Mouse (Mus musculus): ENCODE measurements around the gene Jmjd1c.
"Not testable (repeated sequence)": the region's sequence is repeated elsewhere in the genome, so short reads cannot be mapped to it uniquely, and the experiment has no call there.

Jmjd1c gene

DNA sequence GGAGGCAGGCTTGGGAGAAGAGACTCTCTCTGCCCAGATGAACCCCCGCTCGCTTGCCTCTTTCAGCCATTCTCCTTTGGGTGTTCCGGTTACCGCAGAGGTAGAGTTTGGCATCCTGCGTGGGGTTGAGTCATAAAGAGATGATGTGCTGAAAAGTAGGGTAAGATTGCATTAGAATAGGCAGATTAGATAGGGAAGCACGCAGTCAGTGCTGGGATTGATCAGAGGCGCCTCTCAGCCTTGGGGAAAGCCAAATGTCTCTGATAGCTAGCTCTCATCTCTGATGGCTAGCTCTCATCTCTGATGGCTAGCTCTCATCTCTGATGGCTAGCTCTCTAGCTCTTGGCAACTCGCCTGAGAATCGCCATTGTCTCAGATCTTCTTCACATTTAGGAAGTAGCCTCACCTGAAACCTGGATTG is 4.9 kb downstream of the Jmjd1c start:
- in situ Hi-C loops (cut with MboI, MseI): loop anchor here (5.0 to 10.0 kb wide), 2 partner anchors 91 to 176 kb away; no protein-coding TSS in a partner anchor

DNA sequence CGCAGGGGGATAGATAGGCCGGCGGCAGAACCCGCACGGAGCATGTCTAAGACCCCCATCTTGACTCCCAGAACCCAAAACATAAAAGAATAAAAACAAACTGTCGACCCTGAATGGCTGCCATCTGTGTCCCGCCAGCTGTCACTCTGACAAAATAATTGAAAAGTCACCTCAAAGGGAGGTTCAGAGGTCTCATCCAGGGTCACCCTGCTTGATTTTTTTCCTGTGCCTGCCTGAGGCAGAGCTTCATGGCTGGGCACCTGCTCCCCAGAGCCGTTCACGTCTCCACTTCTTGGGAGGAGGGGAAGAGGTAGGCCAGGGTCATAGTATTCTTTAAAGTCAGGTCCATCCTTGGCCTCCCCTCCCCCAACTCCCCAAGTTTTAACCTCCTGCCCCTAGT is 8.6 kb downstream of the Jmjd1c start:
- in situ Hi-C loops (cut with MboI, MseI): loop anchor here (5.0 to 10.0 kb wide), 2 partner anchors 88 to 180 kb away; no protein-coding TSS in a partner anchor

DNA sequence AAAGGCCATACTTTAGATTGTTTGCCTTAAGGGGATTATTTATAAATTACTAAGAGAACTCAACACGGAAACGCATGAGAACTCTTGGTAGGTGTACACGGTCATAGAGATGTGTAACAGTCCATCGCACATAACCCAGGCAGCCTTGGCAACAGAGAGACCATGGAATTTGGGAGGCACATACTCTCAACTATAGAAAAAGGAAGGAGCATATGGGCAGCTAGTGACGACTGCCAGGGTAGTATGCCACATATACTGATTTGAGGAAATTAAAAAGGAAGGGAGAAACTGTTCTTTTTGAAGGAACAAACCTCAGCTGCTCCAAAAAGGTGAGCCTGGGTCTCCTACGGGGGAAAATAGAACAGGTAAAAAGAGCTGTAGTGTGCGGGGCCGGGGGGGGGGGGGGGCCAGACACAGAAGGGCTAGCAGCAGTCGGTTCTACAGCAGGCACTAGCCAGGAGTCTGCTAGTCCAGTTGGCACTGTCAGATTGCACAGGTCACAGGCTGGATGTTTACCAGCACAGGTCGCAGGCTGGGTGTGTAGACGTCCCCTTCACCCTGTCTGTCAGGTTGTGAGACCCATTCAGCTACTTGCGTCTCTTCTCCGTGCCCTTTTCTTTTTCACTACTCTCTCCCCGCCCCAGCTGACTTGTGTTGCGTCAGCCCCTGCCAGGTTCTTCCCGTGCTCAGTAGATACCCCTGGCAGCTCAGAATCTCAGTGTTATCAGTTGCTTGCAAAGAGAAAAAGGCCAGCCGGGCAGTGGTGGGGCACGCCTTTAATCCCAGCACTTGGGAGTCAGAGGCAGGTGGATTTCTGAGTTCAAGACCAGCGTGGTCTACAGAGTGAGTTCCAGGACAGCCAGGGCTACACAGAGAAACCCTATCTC is 9.6 kb downstream of the Jmjd1c start:
- in situ Hi-C loops (cut with MboI, MseI): loop anchor here (10.0 kb wide), 1 partner anchor 181 kb away; no protein-coding TSS in a partner anchor

GRCm38 (mm10) chr10:67106400-67106799 is 10.5 kb downstream of the Jmjd1c start:
- in situ Hi-C loops (cut with MboI, MseI): loop anchor here (10.0 kb wide), 1 partner anchor 182 kb away; no protein-coding TSS in a partner anchor

DNA sequence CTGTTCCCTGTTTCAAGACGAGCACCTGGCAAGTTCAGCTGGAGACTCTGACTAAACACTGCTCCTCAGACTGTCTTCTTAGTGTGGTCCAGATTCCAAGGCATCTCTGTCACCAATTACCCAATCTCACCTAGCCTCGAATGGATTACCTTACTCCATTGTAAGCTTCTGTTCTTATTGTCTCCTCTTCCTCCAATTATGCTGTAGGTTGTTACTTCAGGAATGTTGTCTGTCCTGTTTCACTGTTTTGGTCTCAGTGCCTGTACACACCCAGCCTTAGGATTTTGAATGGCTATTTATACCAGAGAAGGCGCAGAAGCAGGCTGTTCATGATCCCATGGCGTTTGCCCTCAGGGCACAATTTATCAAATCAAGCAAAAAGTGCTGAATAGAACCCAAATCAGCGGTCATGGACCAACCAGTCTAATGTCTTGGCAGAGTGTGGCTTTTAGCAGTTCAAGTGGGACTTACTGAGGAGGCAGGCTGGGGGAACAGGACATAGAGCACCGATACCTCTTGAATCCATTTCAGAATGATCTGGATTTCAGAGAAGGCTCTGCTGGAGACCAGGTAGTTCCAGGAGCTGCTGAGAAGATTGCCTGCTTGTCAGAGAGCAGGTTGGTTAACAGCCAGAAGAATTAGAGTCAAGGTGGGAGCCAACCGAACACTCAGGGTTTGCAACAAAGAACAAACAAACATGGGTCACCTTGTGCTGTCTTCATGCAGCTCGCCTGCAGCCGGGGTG is 11.3 kb downstream of the Jmjd1c start:
- in situ Hi-C loops (cut with MboI, MseI): loop anchor here (10.0 kb wide), 1 partner anchor 182 kb away; no protein-coding TSS in a partner anchor

DNA sequence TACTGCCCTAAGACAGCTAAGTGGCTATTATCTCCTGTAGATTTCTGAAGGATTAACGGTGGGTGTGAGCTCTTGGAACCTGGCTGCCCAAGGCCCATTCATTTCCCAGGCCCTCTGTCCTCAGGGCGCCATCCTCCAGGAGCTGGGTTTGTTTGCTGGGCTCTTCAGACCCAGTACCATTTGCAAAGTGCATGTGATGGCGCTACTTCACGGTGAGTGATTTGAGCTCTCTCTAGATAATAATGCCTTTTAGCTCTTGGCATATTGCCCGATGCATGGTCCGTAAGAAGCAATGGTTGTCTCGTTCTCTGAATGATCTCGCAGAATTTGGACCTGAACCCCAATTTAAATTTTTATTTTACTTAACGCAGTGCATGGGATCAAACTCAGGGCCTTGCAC is 12.2 kb downstream of the Jmjd1c start:
- in situ Hi-C loops (cut with MboI, MseI): loop anchor here (10.0 kb wide), 1 partner anchor 183 kb away; no protein-coding TSS in a partner anchor

- in situ Hi-C loops (cut with MboI, MseI): loop anchor here (10.0 kb wide), 1 partner anchor 185 kb away; no protein-coding TSS in a partner anchor
Observed at GRCm38 (mm10) chr10:67109635-67110034, 13.7 kb downstream of the Jmjd1c start.

DNA sequence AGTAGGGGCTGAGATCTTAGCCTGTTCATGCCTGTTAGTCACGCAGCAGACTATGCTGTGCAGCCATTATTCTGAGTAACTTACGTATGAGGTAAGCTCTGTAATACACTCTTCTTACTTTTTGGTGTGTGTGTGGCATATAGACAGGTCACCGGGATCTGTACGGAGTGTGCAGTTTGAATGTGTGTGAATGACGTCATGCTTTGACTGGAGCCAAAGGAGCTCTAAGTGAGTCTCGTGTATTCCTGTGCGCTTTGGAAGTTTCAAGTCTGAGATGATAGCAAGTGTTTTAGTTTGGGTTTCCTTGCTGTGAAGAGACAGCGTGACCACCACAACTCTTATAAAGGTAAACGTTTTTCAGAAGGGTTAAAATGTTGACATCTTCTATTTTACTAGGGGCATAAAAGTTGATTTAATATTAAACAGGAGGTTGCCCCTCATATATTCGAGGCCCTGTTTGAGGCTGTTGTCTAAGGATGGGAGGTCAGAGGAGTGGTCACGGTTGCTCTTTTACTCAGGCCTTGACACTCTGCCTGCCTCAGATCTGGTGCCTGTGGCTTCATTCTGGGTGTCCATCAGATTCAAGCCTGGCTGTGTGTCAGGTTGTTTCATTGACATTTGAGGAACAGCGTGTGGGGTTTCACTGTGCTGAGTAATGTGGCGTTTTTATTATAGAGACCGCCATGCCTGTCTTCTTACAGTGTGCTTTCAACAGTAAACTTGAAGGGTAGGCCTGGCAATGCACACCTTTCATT is 15.3 kb downstream of the Jmjd1c start:
- in situ Hi-C loops (cut with MboI, MseI): no loop called here

GRCm38 (mm10) chr10:67111799-67112177 is 15.9 kb downstream of the Jmjd1c start:
- in situ Hi-C loops (cut with MboI, MseI): no loop called here

- in situ Hi-C loops (cut with MboI, MseI): not testable (repeated sequence)
Observed at GRCm38 (mm10) chr10:67112967-67113366, 17.0 kb downstream of the Jmjd1c start.

DNA sequence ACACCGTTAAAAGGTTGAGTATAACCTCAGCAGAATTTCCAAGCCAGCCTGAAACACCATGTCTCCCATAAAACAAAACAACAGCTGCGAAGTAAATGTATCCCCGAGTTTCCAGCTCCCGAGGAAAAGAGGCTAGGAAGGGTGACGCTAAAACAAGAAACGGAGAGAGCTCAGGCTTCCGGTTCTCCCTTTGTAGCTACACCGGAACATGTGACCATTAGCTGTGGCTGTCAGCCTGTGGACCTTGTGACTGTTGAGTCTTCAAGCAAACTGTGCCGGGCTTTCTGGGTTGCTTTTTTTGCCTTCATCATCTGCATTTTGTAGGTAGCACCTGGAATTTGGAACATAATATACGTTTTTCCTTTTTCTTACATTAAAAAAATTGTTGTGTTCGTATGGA is 17.9 kb downstream of the Jmjd1c start:
- in situ Hi-C loops (cut with MboI, MseI): no loop called here

- in situ Hi-C loops (cut with MboI, MseI): no loop called here
Observed at GRCm38 (mm10) chr10:67115115-67115514, 19.2 kb downstream of the Jmjd1c start.

GRCm38 (mm10) chr10:67115666-67116091 is 19.8 kb downstream of the Jmjd1c start:
- in situ Hi-C loops (cut with MboI, MseI): no loop called here

DNA sequence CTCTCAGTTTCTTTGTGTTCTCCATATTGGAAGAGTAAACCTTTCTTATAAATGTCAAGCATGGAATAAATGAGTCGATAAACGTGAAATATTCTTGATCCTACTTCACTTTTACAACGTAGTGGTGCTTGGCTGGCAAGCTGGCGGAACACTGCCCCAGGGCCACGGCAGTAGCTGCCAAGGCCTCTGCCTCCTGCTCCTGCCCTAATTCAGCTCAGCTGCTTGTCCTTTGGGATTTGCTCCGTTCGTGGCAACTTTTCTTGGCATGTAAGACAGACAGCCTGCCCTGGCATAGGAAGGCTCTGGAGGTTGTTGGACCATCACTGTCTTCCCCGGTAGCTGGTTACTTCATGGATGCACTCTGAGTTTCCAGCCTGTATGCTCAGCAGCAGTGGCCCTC is 20.3 kb downstream of the Jmjd1c start:
- in situ Hi-C loops (cut with MboI, MseI): no loop called here

GRCm38 (mm10) chr10:67119291-67119690 is 23.4 kb downstream of the Jmjd1c start:
- in situ Hi-C loops (cut with MboI, MseI): no loop called here

DNA sequence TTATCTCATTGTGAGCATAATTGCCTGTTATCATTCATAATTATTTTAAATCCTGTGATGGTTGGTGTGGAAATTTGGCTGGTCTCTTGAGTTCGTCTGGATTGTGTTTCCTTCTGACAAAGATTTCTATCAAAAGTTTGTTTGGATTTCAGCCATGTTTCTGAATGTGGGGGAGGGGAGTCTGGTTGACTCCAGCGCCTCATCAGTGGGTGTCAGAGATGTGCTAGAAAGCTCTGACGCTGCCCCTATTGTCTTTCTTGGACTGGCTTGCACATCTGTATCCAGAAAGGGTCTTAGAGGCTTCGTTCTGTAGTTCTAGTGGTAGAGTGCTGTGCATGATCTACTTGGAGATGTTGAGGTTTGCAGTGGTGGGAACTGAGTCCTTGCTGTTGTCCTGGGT is 24.3 kb downstream of the Jmjd1c start:
- in situ Hi-C loops (cut with MboI, MseI): no loop called here

- in situ Hi-C loops (cut with MboI, MseI): no loop called here
Observed at GRCm38 (mm10) chr10:67120640-67121039, 24.7 kb downstream of the Jmjd1c start.

GRCm38 (mm10) chr10:67123756-67124155 is 27.8 kb downstream of the Jmjd1c start:
- in situ Hi-C loops (cut with MboI, MseI): no loop called here

DNA sequence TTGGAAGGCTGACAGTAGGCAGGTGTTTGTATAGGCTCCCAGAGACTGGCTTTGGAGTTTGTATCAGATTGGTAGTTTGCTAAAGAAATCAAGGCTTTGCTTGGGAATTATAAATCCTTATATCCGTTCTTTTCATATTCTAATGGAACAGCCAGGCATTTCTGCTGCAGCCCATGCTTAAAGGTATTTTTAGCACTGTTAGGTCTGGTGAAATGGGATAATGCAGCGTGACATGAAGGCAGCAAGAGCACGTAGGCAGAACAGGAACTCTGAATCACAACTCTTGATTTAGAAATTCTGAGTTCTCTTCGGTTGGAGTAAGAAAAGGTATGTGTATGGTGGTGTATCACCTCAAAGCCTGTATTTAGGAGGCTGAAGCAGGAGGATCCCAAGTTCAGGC is 28.2 kb downstream of the Jmjd1c start:
- in situ Hi-C loops (cut with MboI, MseI): no loop called here

- in situ Hi-C loops (cut with MboI, MseI): no loop called here
Observed at GRCm38 (mm10) chr10:67126061-67126858, 30.3 kb downstream of the Jmjd1c start.

Data from T-helper 2 cell (primary cell).